Mouse (Mus musculus): ENCODE data around the gene Gm21964. TPM values are rescaled to one million over a fixed set of nuclear protein-coding genes. Genes with fewer than 3 reads are reported as not detected.
A peak's percentile ranks its signal among the peaks of the same experiment; 100 is the strongest.

Gm21964 gene
- not detected for total RNA-seq (2021)
- long read RNA-seq, experiment 1: 0 reads
- long read RNA-seq, experiment 2: 0 reads

DNA sequence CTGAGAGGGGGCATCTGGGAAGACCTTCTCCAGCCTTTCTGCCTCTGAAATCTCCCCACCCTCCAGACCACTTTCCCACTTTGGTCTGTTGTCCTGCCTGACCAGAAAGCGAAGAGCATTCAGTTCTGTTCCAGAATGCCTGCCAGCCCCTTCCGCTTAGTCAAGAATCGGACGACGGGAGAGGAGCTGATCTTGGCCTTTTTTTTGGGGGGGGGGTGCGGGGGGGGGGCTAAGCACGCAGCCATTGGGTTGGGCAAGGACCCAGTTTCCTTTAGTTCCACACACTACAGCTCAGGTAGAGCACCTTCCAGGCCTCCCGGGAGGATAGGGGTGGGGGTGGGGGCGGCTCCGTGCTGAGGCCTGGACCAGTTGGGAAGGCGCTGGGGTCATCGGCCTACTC lies at the start of gene Gm21964:
Gene Gm21964, plus strand, starts transcription at position 301 of the 400 bp plus-strand sequence.
- DNase-seq (ENCODE audit: low spot score in 2 of 2): no peak

DNA sequence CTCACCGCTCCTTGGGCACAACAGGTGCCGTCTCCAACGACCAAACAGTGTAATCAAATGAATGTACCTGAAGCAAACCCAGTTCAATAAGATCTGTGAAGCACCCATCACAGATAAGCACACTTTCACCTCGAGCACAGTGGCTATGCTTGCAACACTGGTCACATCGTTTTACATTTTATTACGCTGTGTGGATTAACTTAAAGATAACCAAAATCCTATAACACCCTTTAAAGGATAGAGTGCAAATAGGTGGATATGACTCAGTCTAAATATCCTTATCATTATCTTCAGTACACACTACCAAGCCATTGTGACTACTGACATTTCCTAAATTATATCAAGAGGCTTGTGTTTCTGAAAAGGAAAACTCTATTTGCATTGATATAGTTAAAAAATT lies 49.8 kb upstream of the Gm21964 start:
- no peak for DNase-seq (ENCODE audit: low spot score in 2 of 2)

- DNase-seq (ENCODE audit: low spot score in 2 of 2): no peak
Measured at GRCm38 (mm10) chr8:110058207-110058606, 42.8 kb upstream of the Gm21964 start.

GRCm38 (mm10) chr8:110064161-110064560 lies 36.8 kb upstream of the Gm21964 start:
- no peak for DNase-seq (ENCODE audit: low spot score in 2 of 2)

GRCm38 (mm10) chr8:110064606-110065365 lies 36.2 kb upstream of the Gm21964 start:
- no peak for DNase-seq (ENCODE audit: low spot score in 2 of 2)

DNA sequence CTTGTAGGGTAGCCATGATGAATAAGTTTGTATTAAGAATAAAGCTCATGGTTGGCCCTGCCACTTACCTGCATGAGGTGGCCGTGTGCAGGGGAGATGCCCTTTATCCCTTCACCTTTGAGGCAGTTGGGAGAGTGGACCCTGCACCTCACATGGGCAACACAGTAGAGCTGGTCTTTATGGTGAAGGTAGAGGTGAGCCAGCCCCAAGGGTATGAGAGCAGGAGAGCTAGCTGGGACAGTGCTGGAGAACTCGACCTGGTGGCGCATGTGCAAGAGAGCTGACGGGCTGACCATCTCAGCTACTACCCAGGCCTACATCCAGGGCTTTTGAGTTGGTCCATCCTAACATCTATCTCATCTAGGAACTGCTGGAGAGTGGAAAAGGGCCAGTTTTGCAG lies 35.3 kb upstream of the Gm21964 start:
- DNase-seq (ENCODE audit: low spot score in 2 of 2): no peak

- DNase-seq (ENCODE audit: low spot score in 2 of 2): no peak
Measured at GRCm38 (mm10) chr8:110069706-110070105, 31.3 kb upstream of the Gm21964 start.

GRCm38 (mm10) chr8:110071600-110071999 lies 29.4 kb upstream of the Gm21964 start:
- peak; percentile 58 to 60 for DNase-seq (ENCODE audit: low spot score in 2 of 2)

DNA sequence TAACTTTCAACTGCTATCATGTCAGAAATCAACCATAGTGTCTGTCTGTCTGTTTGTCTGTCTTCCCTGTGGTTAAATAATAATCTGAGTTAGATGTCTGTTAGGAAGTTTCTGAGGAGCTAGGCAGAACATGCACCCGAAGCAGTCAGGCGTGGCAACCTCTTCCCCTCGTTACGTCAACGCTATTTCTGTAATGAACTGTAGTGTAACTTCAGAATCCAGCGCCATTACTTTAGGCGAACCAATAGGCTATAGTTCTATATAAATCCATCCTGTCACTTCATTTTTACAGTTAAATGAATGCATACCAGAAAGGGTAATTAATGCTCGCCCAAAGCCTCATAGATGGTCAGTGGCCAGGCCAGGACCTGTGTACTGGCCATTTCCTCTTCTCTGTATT lies 26.5 kb upstream of the Gm21964 start:
- no peak for DNase-seq (ENCODE audit: low spot score in 2 of 2)

- peak; percentile 62 to 69 for DNase-seq (ENCODE audit: low spot score in 2 of 2)
Measured at GRCm38 (mm10) chr8:110079282-110080221, 21.5 kb upstream of the Gm21964 start, which contains the start of gene Zfp612. Zfp612 (plus strand) TSS chr8:110079746.

DNA sequence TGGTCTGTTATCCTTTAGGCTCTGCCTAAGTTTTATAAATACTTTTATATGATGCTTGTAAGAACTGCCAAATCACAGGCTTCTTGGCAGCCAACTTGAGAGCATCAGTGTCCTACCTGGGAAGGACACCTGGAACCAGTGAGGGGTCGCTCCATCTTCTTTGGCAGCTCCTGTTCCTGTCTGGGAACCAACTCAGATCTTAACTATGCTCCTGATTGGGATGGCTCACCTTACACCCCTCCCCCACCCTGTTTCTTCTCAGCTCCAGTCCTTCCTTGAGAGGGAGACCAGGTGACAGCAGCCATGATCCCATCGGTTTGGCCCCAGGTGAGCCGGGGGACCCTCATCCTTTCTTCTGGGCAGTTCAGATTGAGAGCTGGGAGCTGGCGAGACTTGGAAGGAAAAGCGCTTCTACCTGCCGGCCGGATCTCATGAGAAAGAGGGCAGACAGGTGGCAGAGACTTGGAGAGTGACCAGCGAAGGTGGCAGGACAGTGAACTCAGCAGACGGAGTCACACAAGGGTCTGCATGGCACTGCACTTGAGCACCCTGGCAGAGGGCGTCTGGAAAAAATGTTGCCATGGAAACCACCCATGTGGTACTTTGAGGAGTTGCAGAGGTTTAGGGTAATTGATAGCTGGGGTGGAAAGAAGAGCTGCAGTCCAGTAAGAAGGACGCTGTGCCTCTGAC lies 18.4 kb upstream of the Gm21964 start:
- no peak for DNase-seq (ENCODE audit: low spot score in 2 of 2)

DNA sequence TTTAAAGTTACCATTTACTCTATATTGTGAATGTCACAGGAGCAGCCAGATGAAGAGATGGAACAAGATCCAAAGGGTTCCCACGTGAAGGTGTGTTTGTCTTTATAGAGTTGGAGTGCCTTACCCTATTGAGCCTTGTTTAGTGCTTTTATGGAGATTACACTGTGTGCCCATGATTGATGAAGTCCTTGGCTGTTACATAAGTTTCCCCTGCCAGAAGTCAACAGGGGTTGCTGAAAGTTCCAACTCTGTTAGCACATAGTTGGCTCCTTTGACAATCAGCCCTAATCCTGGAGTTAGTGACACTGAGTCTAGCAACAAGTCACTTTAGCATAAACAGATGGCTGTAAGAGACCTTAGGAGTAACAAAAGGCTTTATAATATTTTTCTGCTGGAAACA lies 9.1 kb upstream of the Gm21964 start:
- DNase-seq (ENCODE audit: low spot score in 2 of 2): no peak

GRCm38 (mm10) chr8:110101676-110102075 lies 669 bp downstream of the Gm21964 start:
- no peak for DNase-seq (ENCODE audit: low spot score in 2 of 2)

DNA sequence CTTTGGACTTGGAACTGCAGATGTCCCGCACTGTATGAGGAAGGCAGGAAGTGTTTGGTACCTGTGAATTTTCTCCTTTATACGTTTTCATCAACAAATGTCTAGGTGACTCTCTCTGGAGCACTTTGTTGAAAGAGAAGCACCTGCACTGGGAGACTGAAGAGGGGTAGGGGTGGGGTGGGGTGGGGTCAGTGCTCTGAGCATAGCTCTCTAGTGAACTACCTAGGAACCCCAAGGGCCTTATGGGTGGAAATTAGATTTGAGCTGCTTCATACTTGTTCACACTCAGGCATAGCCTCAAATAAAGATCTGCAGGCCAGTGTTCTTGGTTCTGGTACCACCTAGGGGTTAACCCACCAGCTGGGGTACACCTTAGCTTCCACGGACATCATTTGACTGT lies 1.6 kb downstream of the Gm21964 start, which contains the start of gene Gm17720:
Gene Gm17720, minus strand, starts transcription at position 101 of the 400 bp plus-strand sequence.
- DNase-seq (ENCODE audit: low spot score in 2 of 2): no peak

DNA sequence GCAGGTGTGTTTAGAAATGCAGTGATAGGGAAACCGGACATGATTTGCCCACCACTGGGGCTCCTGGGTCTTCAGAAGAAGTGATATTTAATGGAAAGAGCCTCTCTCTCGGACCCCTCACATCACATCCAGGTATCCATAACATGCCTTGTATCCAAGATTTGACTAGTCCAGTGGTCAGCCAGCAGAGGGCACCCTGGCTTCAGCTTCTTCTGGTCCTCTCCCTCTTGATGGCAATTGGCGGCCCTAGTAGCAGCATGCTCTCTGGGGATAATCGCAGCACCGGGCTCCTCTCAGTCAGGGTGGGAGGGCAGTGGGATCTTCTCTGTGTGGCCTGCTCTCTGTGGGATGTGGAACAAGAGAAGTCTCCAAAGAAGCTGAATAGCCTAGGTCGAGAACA lies 18.7 kb downstream of the Gm21964 start:
- peak in 1 of 2 experiments; percentile 3 for DNase-seq (ENCODE audit: low spot score in 2 of 2)

- DNase-seq (ENCODE audit: low spot score in 2 of 2): peak; percentile 69 to 75
Measured at GRCm38 (mm10) chr8:110130537-110130936, 29.5 kb downstream of the Gm21964 start.

DNA sequence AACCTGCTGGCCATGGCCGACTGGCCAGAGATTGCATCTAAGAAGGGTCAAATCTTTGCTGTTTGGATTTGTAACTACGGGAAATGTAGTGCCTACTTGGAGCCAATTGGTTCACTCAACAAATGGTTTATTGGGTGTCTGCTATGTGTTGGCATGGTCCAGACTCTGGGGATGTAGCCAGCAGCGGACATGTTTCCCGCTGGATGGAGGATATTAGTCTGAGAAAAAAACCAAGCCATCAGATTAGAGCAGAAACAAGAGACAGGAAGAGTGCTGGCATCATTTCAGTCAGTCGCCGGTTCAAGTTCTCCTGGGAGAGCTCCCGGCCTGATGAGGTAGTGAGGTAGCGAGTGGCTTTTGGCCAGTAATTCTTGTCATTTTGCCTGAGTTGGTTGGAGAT lies 33.2 kb downstream of the Gm21964 start:
- DNase-seq (ENCODE audit: low spot score in 2 of 2): no peak

DNA sequence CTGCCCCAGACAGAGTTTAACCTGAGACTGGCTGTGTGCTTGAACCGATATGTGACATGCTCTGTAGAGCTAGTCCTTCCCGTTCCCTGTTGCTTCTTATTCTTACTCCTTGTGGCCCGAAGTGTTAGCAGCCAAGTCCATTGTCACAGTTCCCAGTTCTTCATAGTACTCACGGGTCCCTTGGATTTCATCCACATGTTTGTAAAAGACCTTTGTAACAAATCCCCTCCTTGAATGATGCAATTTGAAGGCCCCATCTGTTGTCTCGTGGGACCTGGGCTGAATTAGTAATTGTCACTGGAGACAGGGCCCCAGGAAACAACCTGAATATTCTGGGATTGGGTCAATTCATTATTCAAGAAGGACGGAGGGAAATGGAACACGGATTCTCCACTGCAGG lies 34.5 kb downstream of the Gm21964 start:
- no peak for DNase-seq (ENCODE audit: low spot score in 2 of 2)

- no peak for DNase-seq (ENCODE audit: low spot score in 2 of 2)
Measured at GRCm38 (mm10) chr8:110140156-110140555, 39.1 kb downstream of the Gm21964 start.

- no peak for DNase-seq (ENCODE audit: low spot score in 2 of 2)
Measured at GRCm38 (mm10) chr8:110140770-110141169, 39.8 kb downstream of the Gm21964 start.

DNA sequence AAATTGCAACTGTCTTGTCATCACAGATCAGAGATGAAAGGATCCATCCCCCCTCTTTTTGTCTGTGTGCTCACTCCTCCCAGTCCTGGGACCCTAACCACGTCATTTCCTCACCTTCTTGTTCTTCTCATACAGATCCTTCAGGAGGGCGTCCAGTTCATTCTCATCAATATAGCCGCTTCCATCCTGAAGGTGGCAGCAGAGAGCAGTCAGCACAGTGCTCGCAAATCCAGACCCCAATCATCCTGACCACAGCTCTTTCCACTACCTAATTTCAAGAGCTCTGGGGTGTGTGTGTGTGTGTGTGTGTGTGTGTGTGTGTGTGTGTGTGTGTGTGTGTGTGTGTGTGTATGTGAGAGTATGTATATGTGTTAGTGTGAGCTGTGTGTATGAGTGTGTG lies 44.5 kb downstream of the Gm21964 start:
- DNase-seq (ENCODE audit: low spot score in 2 of 2): peak; percentile 46 to 49

All from adrenal gland, adult 18-20 months (tissue).